Mouse (Mus musculus): ENCODE measurements around the gene Set. TPM values are rescaled to one million over a fixed set of nuclear protein-coding genes. Genes with fewer than 3 reads are reported as not detected.

Set gene
- polyA plus RNA-seq, 1 experiment from 2014 or later = 361 TPM

- Histone ChIP-seq H3K4me2 (peak overlapping the region; percentile 77), H3K27ac (peak overlapping the region; percentile 82), H3K4me1 (peaks cover 23% of the 10 kb centered on the region), H3K27me3 (no peaks in the 10 kb centered on the region), H3K9ac (peak overlapping the region; percentile 57), H3K36me3 (peaks cover 43% of the 10 kb centered on the region), H3K9me3 (no peaks in the 10 kb centered on the region), H3K4me3 (peak overlapping the region; percentile 69)
- WGBS = 4% methylated on average over 13 of the region's 13 CpGs
- no peak for ATAC-seq (ENCODE audit: insufficient number of reproducible peaks, low FRiP score, low TSS enrichment, low read depth)
These were observed 37.0 kb downstream of the Set start for GRCm38 (mm10) chr2:30094208-30094588.

- 80% methylated on average over 2 of the region's 2 CpGs for WGBS
- H3K4me1 ChIP-seq = peaks cover 23% of the 10 kb centered on the region
- H3K9me3 ChIP-seq = no peaks in the 10 kb centered on the region
- no peak for ATAC-seq (ENCODE audit: insufficient number of reproducible peaks, low FRiP score, low TSS enrichment, low read depth)
- no peak overlapping the region for H3K9ac ChIP-seq
- peaks cover 50% of the 10 kb centered on the region for H3K36me3 ChIP-seq
- H3K27ac ChIP-seq = no peak overlapping the region
- H3K4me2 ChIP-seq = no peak overlapping the region
- no peaks in the 10 kb centered on the region for H3K27me3 ChIP-seq
- H3K4me3 ChIP-seq = no peak overlapping the region
These were observed 38.8 kb downstream of the Set start for GRCm38 (mm10) chr2:30095882-30096527.

DNA sequence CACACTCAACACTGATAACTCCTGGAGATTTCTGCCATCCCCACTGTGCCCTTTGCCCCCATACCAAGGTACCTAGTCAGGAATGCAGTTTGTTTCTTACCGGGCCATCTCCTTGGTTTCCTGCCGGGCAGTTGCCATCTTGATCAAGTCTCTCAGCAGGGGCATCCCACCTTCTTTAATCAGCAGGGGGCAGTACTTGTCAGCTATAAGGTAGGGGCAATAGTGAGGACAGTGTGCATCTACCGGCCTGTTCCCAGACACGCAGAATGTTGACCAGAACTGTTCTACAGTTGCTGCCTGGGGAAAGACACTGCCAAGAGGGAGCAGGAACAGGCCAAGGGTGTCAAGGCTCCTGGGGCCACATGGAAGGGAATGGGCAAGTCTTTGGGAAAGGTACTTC is 43.0 kb downstream of the Set start:
- WGBS = 74% methylated on average over 4 of the region's 4 CpGs
- no peak for ATAC-seq (ENCODE audit: insufficient number of reproducible peaks, low FRiP score, low TSS enrichment, low read depth)
- Histone ChIP-seq H3K4me3 (no peak overlapping the region), H3K27me3 (no peaks in the 10 kb centered on the region), H3K4me2 (no peak overlapping the region), H3K27ac (no peak overlapping the region), H3K9ac (no peak overlapping the region), H3K36me3 (peaks cover 81% of the 10 kb centered on the region), H3K4me1 (peaks cover 3% of the 10 kb centered on the region; the same call in 1 of the 2 replicates), H3K9me3 (no peaks in the 10 kb centered on the region)

GRCm38 (mm10) chr2:30106364-30106763 is 49.2 kb downstream of the Set start:
- Histone ChIP-seq H3K9me3 (no peaks in the 10 kb centered on the region), H3K4me2 (no peak overlapping the region), H3K36me3 (peaks cover 96% of the 10 kb centered on the region), H3K4me3 (no peak overlapping the region), H3K4me1 (no peaks in the 10 kb centered on the region), H3K27ac (no peak overlapping the region), H3K27me3 (no peaks in the 10 kb centered on the region), H3K9ac (no peak overlapping the region)
- ATAC-seq (ENCODE audit: insufficient number of reproducible peaks, low FRiP score, low TSS enrichment, low read depth) = no peak

DNA sequence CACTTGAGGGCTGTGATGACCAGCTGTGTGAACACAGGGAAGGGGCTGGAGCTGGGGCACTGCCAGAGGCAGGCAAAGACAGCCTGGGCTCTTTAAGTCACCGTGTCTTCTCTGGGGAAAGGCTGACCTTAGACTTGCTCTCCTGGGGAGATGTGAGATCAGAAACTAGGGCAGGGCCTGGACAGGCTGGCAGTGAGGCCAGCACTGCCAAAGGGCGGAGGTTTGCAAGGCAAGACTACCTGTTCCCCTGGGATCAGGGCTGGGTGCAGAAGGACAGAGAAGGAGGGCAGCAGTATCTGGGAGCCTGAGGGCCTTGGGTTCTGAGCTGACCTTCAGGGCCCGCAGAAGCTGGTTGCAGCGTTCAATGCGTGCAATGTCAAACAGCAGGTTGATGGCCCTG is 50.5 kb downstream of the Set start:
- H3K9ac ChIP-seq = no peak overlapping the region

DNA sequence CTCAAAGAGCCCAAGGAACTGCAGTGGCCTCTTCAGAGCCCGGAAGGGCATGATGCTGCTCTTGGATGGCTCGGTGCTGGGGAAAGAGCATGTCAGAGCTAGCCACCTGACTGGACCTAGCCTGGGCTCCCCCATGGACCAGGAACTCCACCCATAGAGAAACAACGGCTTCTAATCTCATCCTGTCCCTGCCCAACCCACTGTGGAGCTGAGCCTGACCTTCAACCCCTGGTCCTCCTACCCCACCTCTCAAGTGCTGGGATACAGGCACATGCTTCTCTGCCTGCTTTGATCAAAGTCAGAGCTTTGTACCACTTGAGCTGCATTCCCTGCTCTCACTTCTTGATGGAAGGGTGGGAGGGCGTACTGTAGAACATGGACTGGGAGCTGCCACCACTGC is 51.1 kb downstream of the Set start:
- Histone ChIP-seq H3K9me3 (no peaks in the 10 kb centered on the region), H3K27me3 (no peaks in the 10 kb centered on the region), H3K27ac (no peak overlapping the region), H3K4me2 (no peak overlapping the region), H3K36me3 (peaks cover 92% of the 10 kb centered on the region), H3K4me1 (no peaks in the 10 kb centered on the region), H3K9ac (no peak overlapping the region), H3K4me3 (no peak overlapping the region)
- no peak for ATAC-seq (ENCODE audit: insufficient number of reproducible peaks, low FRiP score, low TSS enrichment, low read depth)
- WGBS = 90% methylated on average over 4 of the region's 4 CpGs

More for the DNA sequence above, 50.5 kb downstream of the Set start:
- no peaks in the 10 kb centered on the region for H3K9me3 ChIP-seq
- WGBS = 93% methylated on average over 5 of the region's 5 CpGs
- H3K4me2 ChIP-seq = no peak overlapping the region
- ATAC-seq (ENCODE audit: insufficient number of reproducible peaks, low FRiP score, low TSS enrichment, low read depth) = no peak
- H3K27ac ChIP-seq = no peak overlapping the region
- no peaks in the 10 kb centered on the region for H3K27me3 ChIP-seq
- H3K4me1 ChIP-seq = no peaks in the 10 kb centered on the region
- H3K36me3 ChIP-seq = peaks cover 92% of the 10 kb centered on the region
- H3K4me3 ChIP-seq = no peak overlapping the region

GRCm38 (mm10) chr2:30111500-30111899 is 54.3 kb downstream of the Set start:
- peaks cover 71% of the 10 kb centered on the region for H3K36me3 ChIP-seq
- ATAC-seq (ENCODE audit: insufficient number of reproducible peaks, low FRiP score, low TSS enrichment, low read depth) = no peak
- no peaks in the 10 kb centered on the region for H3K27me3 ChIP-seq
- H3K27ac ChIP-seq = no peak overlapping the region
- no peak overlapping the region for H3K9ac ChIP-seq
- H3K4me2 ChIP-seq = no peak overlapping the region
- H3K9me3 ChIP-seq = no peaks in the 10 kb centered on the region
- H3K4me3 ChIP-seq = no peak overlapping the region
- H3K4me1 ChIP-seq = no peaks in the 10 kb centered on the region
- 94% methylated on average over 2 of the region's 2 CpGs for WGBS

- no peak for ATAC-seq (ENCODE audit: insufficient number of reproducible peaks, low FRiP score, low TSS enrichment, low read depth)
- Histone ChIP-seq H3K27me3 (no peaks in the 10 kb centered on the region), H3K4me1 (no peaks in the 10 kb centered on the region), H3K36me3 (peaks cover 60% of the 10 kb centered on the region), H3K4me3 (no peak overlapping the region), H3K4me2 (no peak overlapping the region), H3K9ac (no peak overlapping the region), H3K27ac (no peak overlapping the region), H3K9me3 (no peaks in the 10 kb centered on the region)
- 84% methylated on average over 5 of the region's 5 CpGs for whole genome bisulfite sequencing
These were observed 55.4 kb downstream of the Set start for GRCm38 (mm10) chr2:30112564-30112963.

DNA sequence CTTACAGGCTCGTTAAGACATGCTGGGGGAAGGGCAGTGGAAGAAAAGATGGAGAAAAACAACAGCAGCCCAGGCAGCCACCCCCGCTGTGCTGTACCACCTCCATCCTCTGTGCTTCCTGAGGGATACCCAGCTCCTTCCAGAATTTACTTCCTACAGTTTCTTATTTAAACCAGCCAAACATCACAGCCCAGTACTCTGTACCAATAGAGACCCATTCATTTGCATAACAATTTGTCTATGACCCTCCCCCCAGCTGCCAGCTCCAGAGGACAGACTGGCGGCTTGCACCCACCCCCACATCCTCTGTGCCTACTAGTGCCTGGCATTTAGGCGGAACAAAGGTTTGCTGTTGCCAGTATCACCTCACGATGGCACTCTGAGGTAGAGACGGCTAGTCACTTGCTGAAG is 62.5 kb downstream of the Set start:
- Histone ChIP-seq H3K9me3 (no peaks in the 10 kb centered on the region), H3K4me1 (peaks cover 14% of the 10 kb centered on the region), H3K9ac (no peak overlapping the region), H3K36me3 (peaks cover 18% of the 10 kb centered on the region; the same call in 1 of the 2 replicates), H3K4me2 (no peak overlapping the region), H3K27me3 (no peaks in the 10 kb centered on the region), H3K27ac (no peak overlapping the region), H3K4me3 (no peak overlapping the region)
- 36% methylated on average over 6 of the region's 6 CpGs for WGBS
- no peak for ATAC-seq (ENCODE audit: insufficient number of reproducible peaks, low FRiP score, low TSS enrichment, low read depth)

DNA sequence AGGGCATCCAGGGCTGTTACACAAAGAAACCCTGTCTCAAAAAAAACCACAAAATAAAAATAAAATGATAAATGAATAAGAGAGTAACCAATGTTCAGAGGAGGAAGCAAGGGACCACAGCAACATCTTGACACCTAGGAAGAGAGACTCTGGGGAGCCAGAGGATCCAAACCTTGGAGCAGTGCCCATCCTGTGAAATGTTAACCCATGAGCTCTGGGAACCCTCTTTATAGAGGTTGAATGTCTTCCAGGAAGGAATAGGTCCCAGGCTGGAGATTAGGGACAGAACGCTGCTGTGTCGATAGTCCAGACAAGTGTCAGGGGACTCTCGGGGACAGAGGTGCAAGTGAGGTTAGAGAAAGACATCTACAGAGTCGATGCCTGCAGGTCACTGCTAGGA is 63.1 kb downstream of the Set start:
- Histone ChIP-seq H3K4me2 (no peak overlapping the region), H3K9ac (no peak overlapping the region), H3K27me3 (no peaks in the 10 kb centered on the region), H3K4me1 (peaks cover 20% of the 10 kb centered on the region), H3K9me3 (no peaks in the 10 kb centered on the region), H3K4me3 (no peak overlapping the region), H3K27ac (no peak overlapping the region), H3K36me3 (peaks cover 18% of the 10 kb centered on the region; the same call in 1 of the 2 replicates)
- WGBS = 89% methylated on average over 4 of the region's 4 CpGs
- no peak for ATAC-seq (ENCODE audit: insufficient number of reproducible peaks, low FRiP score, low TSS enrichment, low read depth)

Other genes with a start within 250 kb of the Set start
- gene Urm1, start 237.3 kb upstream of the Set start, polyA plus RNA-seq (2015; fragmentation: Nextera tagmentation; extraction: Ambion mirVana) = 24.4 and 27.5 TPM in 2 replicates
- gene Cercam, start 188.2 kb upstream of the Set start, polyA plus RNA-seq (2015; fragmentation: Nextera tagmentation; extraction: Ambion mirVana) = 53.1 and 64.1 TPM in 2 replicates
- gene Odf2, start 168.2 kb upstream of the Set start, polyA plus RNA-seq (2015; fragmentation: Nextera tagmentation; extraction: Ambion mirVana) = 49.6 and 52.1 TPM in 2 replicates
- 58.0 and 59.5 TPM in 2 replicates for gene Gle1, start 122.0 kb upstream of the Set start, polyA plus RNA-seq (2015; fragmentation: Nextera tagmentation; extraction: Ambion mirVana)
- gene Sptan1, start 91.8 kb upstream of the Set start, polyA plus RNA-seq (2015; fragmentation: Nextera tagmentation; extraction: Ambion mirVana) = 89.3 and 95.5 TPM in 2 replicates
- gene Wdr34, start 8.5 kb upstream of the Set start, polyA plus RNA-seq (2015; fragmentation: Nextera tagmentation; extraction: Ambion mirVana) = 36.7 and 37.0 TPM in 2 replicates
- gene Pkn3, start 20.3 kb downstream of the Set start, polyA plus RNA-seq (2015; fragmentation: Nextera tagmentation; extraction: Ambion mirVana) = 8.6 and 10.4 TPM in 2 replicates
- gene Zdhhc12, start 36.3 kb downstream of the Set start, polyA plus RNA-seq (2015; fragmentation: Nextera tagmentation; extraction: Ambion mirVana) = 21.1 and 21.6 TPM in 2 replicates
- 6.5 and 8.6 TPM in 2 replicates for gene Zer1, start 67.2 kb downstream of the Set start, polyA plus RNA-seq (2015; fragmentation: Nextera tagmentation; extraction: Ambion mirVana)
- gene Tbc1d13, start 76.4 kb downstream of the Set start, polyA plus RNA-seq (2015; fragmentation: Nextera tagmentation; extraction: Ambion mirVana) = 5.5 and 8.0 TPM in 2 replicates
- gene Endog, start 114.1 kb downstream of the Set start, polyA plus RNA-seq (2015; fragmentation: Nextera tagmentation; extraction: Ambion mirVana) = 14.8 and 17.0 TPM in 2 replicates
- gene Spout1, start 121.1 kb downstream of the Set start, polyA plus RNA-seq (2015; fragmentation: Nextera tagmentation; extraction: Ambion mirVana) = 75.0 and 75.2 TPM in 2 replicates
- 12.4 TPM in 2 replicates for gene Kyat1, start 148.5 kb downstream of the Set start, polyA plus RNA-seq (2015; fragmentation: Nextera tagmentation; extraction: Ambion mirVana)
- 40.6 and 42.5 TPM in 2 replicates for gene Lrrc8a, start 180.3 kb downstream of the Set start, polyA plus RNA-seq (2015; fragmentation: Nextera tagmentation; extraction: Ambion mirVana)
- 0.10 and 0.11 TPM in 2 replicates for gene Gm28035, start 183.2 kb downstream of the Set start, polyA plus RNA-seq (2015; fragmentation: Nextera tagmentation; extraction: Ambion mirVana)
- gene Phyhd1, start 208.8 kb downstream of the Set start, polyA plus RNA-seq (2015; fragmentation: Nextera tagmentation; extraction: Ambion mirVana) = 5.9 and 6.8 TPM in 2 replicates
- not detected in 2 replicates for gene Gm28038, start 223.7 kb downstream of the Set start, polyA plus RNA-seq (2015; fragmentation: Nextera tagmentation; extraction: Ambion mirVana)
- 31.5 and 33.4 TPM in 2 replicates for gene Dolk, start 229.0 kb downstream of the Set start, polyA plus RNA-seq (2015; fragmentation: Nextera tagmentation; extraction: Ambion mirVana)
- 28.2 and 32.4 TPM in 2 replicates for gene Nup188, start 229.0 kb downstream of the Set start, polyA plus RNA-seq (2015; fragmentation: Nextera tagmentation; extraction: Ambion mirVana)